Mouse (Mus musculus): Measurements from ENCODE around the gene Tet2.

The Tet2 gene

GRCm38 (mm10) chr3:133517406-133517805 lies 27.5 kb downstream of the Tet2 start:
- DNase-seq (ENCODE audit: low spot score) = no peak

DNA sequence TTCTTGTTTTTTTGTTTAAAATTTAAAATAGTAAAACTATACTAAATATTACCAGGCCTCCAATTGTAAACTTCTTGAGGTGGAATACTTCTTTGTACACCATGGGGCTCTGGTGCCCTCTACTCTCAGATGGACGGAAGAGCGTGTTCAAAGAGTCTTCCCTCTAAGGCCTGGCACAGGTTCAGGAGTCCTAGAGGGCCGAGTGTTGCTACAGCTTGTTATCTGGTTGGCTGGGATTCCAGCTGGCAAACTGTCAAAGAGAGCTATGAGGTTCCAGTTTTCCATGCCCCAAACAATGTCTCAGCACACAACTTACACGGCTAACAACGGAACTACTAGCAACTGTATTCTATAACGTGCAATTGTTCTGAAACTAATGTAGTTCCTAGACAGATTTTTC lies 28.8 kb downstream of the Tet2 start:
- DNase-seq (ENCODE audit: low spot score) = peak; percentile 37

DNA sequence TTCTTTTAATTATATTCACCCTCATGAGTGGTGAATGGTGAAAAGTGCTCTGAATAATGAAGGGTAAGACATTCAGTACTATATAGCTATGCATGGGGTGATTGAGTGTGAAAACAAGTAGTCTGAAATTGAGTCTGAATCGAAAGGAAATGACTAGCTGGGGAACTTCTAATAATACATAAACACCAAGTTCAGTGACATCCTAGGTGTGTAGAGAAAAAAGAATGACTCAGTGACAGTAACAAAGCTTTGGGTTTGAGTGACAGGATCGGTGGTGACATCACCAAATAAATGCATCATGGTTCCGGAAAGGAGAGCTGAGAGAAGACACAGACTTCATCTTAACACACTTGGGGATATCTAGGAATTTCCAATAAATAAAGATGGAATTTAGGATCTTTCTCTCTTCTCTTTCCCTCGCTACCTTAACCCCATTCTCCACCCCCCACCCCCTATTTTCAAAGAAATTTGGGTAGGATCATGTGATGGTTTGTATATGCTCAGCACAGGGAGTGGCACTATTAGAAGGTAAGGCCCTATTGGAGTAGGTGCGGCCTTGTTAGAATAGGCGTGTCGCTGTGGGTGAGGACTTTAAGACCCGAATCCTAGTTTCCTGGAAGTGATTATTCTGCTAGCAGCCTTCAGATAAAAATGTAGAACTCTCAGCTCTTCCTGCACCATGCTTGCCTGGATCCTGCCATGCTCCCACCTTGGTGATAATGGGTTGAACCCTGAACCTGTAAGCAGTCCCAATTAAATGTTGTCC lies 29.6 kb downstream of the Tet2 start:
- DNase-seq (ENCODE audit: low spot score) = no peak

DNA sequence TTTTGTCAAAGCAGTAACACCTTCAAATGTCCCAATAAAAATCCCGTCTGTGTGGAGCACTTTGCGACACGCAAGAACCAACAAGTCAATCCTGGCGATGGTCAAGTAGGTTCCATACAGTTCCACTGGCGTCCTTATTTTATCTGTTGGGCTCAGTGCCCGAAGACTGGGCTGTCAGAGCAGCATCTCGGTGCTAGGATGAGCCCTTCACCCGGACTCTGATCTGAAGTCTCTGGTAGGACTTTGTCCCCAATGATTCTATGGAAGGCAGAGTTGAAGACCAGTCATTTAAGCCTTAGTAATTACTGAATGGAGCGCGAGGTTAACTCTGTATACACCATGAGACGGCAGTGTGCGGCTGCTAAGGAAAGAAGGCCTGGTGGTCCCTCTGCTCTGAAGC lies 30.6 kb downstream of the Tet2 start:
- DNase-seq (ENCODE audit: low spot score) = no peak

DNA sequence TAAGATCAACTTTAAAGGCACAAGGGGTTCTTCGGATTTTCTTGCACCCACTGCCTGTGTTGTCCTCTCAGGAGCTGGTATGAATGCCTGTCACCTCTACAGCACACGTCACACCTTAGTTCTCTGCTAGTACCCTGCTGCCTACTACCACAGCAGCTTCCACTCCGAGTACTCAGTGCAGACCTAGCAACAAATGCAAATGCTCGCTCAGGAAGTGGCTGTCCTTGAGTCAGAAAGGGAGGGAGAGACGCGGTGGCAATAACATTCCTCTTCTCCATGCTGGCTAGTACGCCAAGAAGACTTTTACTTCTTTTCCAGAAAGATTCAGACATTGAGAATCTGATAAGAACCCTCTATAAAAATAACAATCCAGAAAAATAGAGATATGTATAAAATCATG lies 31.5 kb downstream of the Tet2 start:
- DNase-seq (ENCODE audit: low spot score) = no peak

- DNase-seq (ENCODE audit: low spot score) = no peak
Measured at GRCm38 (mm10) chr3:133510368-133510767, 34.6 kb downstream of the Tet2 start.

- no peak for DNase-seq (ENCODE audit: low spot score)
Measured at GRCm38 (mm10) chr3:133509796-133510195, 35.1 kb downstream of the Tet2 start.

DNA sequence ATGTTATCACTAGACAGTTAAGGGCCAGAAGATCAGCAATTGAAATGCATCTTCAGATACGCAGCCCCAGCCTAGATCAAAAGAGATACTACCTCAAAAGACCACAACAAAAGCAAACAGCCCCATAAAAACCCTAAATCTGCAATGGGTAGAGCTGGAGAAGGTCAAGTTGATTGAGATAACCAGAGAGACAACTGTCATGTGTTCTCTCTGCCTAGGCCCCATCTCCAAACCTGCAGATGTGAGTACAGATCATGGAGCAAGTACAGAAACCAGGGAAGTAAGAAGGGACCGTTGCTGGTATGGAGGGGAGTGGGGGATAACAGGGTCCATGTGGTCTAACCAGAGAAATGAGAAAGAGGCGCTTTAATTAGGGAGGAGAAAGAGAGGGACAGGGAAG lies 36.1 kb downstream of the Tet2 start:
- DNase-seq (ENCODE audit: low spot score) = no peak

GRCm38 (mm10) chr3:133506289-133506954 lies 38.5 kb downstream of the Tet2 start:
- no peak for DNase-seq (ENCODE audit: low spot score)

DNA sequence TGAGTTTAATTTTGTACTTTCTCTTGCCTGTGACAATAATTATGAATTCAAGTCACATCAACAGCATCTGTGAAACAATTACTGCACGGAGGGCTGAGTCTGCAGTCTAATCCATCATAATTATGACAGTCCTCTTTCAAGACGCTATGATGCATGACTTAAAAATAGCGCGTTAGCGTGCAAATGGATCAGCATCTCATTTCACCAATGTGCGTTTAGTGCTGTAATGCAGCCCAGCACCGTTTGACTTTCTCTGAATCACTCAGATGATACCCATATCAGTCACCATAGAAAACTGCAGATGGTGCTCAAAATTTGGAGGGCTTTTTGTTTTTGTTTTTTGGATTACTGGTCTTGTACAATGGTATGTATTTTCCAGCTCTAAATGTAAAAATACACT lies 48.0 kb downstream of the Tet2 start:
- DNase-seq (ENCODE audit: low spot score) = no peak

- DNase-seq (ENCODE audit: low spot score) = no peak
Measured at GRCm38 (mm10) chr3:133491370-133491769, 53.6 kb downstream of the Tet2 start.

DNA sequence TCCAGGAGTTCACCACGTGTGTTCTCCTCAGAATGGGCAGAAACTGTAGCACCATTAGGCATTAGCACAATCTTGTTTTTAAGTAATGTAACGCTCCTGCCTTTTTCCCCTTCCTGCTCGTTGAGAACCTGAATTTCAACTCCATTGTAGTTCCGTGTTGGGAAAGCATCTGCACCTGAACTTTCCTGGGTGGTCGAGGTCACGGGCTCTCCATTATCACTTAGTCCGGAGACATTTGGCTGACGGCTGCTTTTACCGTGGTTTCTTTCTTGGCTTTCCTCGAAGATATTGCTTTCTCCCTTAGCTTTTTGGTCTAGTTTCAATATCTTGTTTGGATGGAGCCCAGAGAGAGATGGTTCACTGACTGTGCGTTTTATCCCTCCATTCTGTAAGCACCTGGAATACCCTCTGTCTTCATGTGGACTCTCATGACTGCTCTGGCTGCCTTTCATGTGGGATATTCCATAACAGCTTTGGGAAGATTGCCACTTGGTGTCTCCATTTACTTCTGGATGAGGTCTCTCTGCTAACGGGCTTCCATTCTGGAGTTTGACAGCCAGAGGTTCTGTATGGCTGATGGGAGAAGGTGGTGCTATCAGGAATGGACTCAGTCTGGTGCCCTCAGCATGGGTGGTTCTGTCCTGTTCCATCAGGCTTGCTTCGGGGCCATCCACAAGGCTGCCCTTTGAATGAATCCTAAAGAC lies 56.8 kb downstream of the Tet2 start:
- DNase-seq (ENCODE audit: low spot score) = no peak

GRCm38 (mm10) chr3:133482887-133483286 lies 62.1 kb downstream of the Tet2 start:
- no peak for DNase-seq (ENCODE audit: low spot score)

DNA sequence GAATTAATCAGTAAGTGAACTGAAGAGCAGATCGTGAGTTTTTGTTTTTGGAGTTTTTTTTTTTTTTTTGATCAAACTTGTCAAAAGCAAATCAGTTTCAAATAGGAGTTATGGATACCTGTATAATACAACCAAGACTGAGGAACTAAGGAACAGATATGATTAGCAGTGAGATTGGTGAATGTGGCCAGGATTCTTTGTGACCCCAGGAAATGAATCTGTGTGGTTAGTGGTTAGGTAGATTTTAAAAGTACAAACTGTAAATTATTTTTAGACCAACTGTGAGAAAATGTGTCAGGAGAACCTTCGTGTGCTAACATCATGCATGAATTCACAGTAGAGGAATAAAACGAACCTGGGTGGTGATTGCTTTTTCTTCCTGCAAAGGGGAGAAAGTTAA lies 66.0 kb downstream of the Tet2 start:
- DNase-seq (ENCODE audit: low spot score) = no peak

- DNase-seq (ENCODE audit: low spot score) = no peak
Measured at GRCm38 (mm10) chr3:133473781-133474180, 71.2 kb downstream of the Tet2 start.

GRCm38 (mm10) chr3:133471101-133471500 lies 73.8 kb downstream of the Tet2 start:
- no peak for DNase-seq (ENCODE audit: low spot score)

GRCm38 (mm10) chr3:133468883-133469282 lies 76.1 kb downstream of the Tet2 start:
- DNase-seq (ENCODE audit: low spot score) = no peak

DNA sequence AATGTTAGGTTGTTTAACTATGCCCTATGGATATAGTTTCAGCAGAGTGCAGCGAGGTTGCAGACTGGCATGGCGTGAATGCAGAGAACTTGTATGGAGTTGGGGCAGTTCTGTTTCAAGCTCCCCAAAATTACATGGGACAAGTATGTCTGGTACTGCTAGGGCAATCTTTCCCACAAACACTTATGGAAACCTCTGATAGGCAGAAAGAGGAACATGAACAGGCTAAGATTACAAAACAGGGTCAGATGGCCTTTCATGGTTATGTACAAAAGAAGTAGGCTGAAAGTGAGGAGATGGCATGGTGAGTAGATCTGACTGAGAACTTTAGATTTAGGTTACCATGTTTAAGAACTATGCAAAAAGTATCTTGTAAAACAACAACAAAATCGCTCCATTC lies 81.7 kb downstream of the Tet2 start:
- no peak for DNase-seq (ENCODE audit: low spot score)

GRCm38 (mm10) chr3:133462485-133462884 lies 82.5 kb downstream of the Tet2 start:
- DNase-seq (ENCODE audit: low spot score) = no peak

DNA sequence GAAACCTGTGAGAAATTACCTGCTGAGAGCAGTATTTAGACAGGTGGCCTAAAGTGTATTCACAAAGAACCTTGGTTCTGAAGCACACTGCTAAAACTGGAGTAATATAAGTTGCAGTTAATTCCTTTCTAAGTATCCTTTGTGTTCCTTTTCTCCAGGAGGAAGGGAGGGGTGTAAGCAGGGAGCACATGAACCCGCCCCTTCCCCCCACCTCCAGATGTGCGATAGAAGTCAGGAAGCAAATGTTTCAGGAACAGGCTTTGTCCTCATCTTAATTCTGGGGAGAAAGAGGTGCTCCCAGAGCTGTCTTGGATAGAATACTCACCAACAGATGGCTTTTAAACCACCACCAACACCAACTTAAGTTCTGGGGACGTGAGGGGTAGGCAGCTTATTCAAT lies 82.9 kb downstream of the Tet2 start:
- no peak for DNase-seq (ENCODE audit: low spot score)

DNA sequence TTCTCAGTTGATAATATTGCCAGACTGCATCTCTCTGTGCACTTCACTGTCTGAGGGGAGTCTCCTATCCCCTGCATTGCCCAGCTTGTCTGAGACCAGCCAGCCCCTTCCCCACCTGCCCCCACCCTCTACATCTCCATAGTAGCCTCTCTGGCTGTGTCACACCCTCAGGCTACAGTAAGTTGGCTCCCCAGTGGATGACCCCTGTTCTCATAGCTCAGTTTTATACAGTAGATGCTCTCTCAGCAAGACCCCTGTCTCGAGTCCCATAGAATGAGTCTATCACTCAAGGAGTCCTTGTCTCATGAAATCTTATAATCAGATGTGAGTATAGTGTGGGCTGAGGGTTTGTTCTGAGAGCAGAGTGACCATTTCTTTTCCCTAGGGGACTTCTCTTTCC lies 85.8 kb downstream of the Tet2 start:
- DNase-seq (ENCODE audit: low spot score) = no peak

- no peak for DNase-seq (ENCODE audit: low spot score)
Measured at GRCm38 (mm10) chr3:133453896-133454295, 91.0 kb downstream of the Tet2 start.

- no peak for DNase-seq (ENCODE audit: low spot score)
Measured at GRCm38 (mm10) chr3:133436919-133437320, 108.0 kb downstream of the Tet2 start.

All from urinary bladder, postnatal 25 days (tissue).